Mouse (Mus musculus) limb, embryonic 10.5 days (tissue): Measurements from ENCODE around the gene Tmem45b. TPM values are rescaled to one million over a fixed set of nuclear protein-coding genes. Genes with fewer than 3 reads are reported as not detected.
A peak's percentile ranks its signal among the peaks of the same experiment; 100 is the strongest.

Source experiments
- DNase-seq: peaks from one replicate; pipeline ENCODE4 v3.0.0-alpha.2; 2017; ENCODE audit warnings: low spot score
- H3K27ac ChIP-seq: fragments of 300-500 bp; sonication (generic); 2 replicates; pipeline ENCODE4 v1.5.1; 2016; ENCODE audit warnings: mild to moderate bottlenecking
- H3K27me3 ChIP-seq: fragments of 300-500 bp; sonication (generic); 2 replicates; pipeline ENCODE4 v1.6.1; 2016; ENCODE audit warnings: low read depth, mild to moderate bottlenecking; ENCODE audit not compliant: poor library complexity, severe bottlenecking
- H3K36me3 ChIP-seq: fragments of 300-500 bp; sonication (generic); 2 replicates; pipeline ENCODE4 v1.6.1; 2016; ENCODE audit warnings: mild to moderate bottlenecking, moderate library complexity
- H3K4me1 ChIP-seq: fragments of 300-500 bp; sonication (generic); 2 replicates; pipeline ENCODE4 v1.6.1; 2016
- H3K4me3 ChIP-seq: fragments of 300-500 bp; sonication (generic); 2 replicates; pipeline ENCODE4 v1.5.1; 2016; ENCODE audit warnings: mild to moderate bottlenecking, moderate library complexity
- H3K9me3 ChIP-seq: fragments of 300-500 bp; sonication (generic); replicated peaks from 2 replicates; pipeline ENCODE4 v1.6.1; 2016; ENCODE audit warnings: mild to moderate bottlenecking
- WGBS: fragments of 180-500 bp; shearing (Covaris S2); methylation state at CpG from one replicate; pipeline ENCODE4 v1.1.7; 2016; 5-methylcytosine and 5-hydroxymethylcytosine counted together
- polyA plus RNA-seq: library from polyadenylated mRNA; unstranded; fragments of >200 nt; fragmentation: Nextera tagmentation; extraction: Ambion mirVana; gene quantifications from 2 replicates; pipeline ENCODE4 v1.2.1, GENCODE M21; 2016

Gene Tmem45b
- polyA plus RNA-seq, 1 experiment from 2014 or later: not detected

DNA sequence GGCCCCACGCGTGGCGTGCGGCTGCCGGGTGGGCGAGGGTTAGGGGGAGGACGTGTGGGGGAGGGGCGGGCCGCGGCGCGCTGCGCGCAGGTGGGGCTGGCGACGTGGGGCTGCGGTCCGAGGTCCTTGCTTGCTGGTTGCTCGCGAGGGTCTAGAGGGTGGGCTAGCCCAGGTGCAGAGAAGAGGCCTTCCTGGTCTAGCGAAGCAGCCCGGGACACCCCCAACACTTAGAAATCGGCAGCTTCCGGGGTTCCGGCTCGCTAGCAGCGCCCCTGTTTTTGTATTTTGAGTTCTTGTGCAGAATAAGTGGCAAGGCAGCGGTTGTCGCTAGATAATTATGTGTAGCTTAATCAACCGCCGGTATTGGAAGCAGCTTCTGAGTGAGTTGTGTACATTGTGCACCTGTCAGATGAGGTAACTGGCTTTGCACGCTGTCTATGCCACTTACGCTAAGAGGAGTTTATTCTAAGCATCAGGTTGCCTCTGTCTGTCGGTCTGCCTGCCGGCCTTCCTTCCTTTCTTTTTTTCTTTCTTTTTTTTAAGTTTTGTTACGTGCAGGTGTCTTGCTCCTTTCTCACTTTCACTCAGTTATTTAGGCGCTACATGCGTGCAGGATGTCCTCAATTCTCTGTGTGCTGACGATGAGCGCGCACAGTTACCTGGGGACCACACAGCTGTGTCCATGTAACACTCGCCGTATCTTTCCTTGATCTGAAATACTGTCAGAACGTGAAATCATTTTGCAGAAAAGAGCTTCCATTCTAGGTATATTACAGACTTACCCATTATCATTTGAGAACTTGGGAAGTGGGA is 77.7 kb downstream of the Tmem45b start:
- H3K4me3 ChIP-seq: peak overlapping the region; percentile 96
- peaks cover 30% of the 10 kb centered on the region for H3K36me3 ChIP-seq
- H3K4me1 ChIP-seq: peaks cover 15% of the 10 kb centered on the region
- WGBS: 12% methylated on average over 44 of the region's 44 CpGs
- H3K9me3 ChIP-seq: no peaks in the 10 kb centered on the region
- H3K27me3 ChIP-seq: no peaks in the 10 kb centered on the region
- no peak for DNase-seq
- H3K27ac ChIP-seq: peak overlapping the region; percentile 93

DNA sequence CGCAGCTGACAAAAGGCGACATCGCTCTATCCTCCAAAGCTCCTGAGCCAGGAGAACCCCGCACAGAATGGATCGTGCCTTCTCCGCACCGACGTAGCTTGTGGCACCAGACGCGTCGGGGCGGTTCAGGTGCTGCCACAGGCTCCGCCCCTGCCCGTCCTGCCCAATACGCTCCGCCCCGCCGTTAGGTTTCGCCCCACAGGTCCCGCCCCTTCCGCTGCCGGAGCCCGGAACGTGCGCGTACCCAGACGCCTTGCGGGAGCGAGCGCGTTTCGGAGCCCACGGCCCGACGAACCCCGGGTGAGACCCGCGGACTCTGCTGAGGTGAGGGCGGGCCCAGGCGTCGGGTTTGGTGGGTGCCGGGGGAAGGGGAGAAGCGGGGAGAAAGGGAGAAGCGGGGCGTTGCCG is 78.3 kb downstream of the Tmem45b start, which contains the start of gene Nfrkb:
Gene Nfrkb (plus strand): TSS at position 246 of the 408 bp plus-strand sequence.
- Histone ChIP-seq H3K27me3 (no peaks in the 10 kb centered on the region), H3K4me1 (peaks cover 15% of the 10 kb centered on the region), H3K9me3 (no peaks in the 10 kb centered on the region), H3K36me3 (peaks cover 24% of the 10 kb centered on the region), H3K27ac (peak within 1 kb of the TSS; percentile 93), H3K4me3 (peak within 1 kb of the TSS; percentile 96)
- DNase-seq: peak; percentile 98
- whole genome bisulfite sequencing: under 1% methylated on average over 46 of the region's 46 CpGs

GRCm38 (mm10) chr9:31385500-31385869 is 78.8 kb downstream of the Tmem45b start:
- peak overlapping the region; percentile 93 for H3K27ac ChIP-seq
- WGBS: 26% methylated on average over 4 of the region's 4 CpGs

GRCm38 (mm10) chr9:31384786-31385499 is 79.3 kb downstream of the Tmem45b start:
- 89% methylated on average over 17 of the region's 17 CpGs for WGBS
- Histone ChIP-seq H3K4me1 (peaks cover 15% of the 10 kb centered on the region), H3K27ac (peak overlapping the region; percentile 93; the same call in 1 of the 2 replicates), H3K4me3 (peak overlapping the region; percentile 96; the same call in 1 of the 2 replicates), H3K27me3 (no peaks in the 10 kb centered on the region), H3K36me3 (peaks cover 14% of the 10 kb centered on the region), H3K9me3 (no peaks in the 10 kb centered on the region)
- DNase-seq: no peak

More at GRCm38 (mm10) chr9:31385500-31385869, 78.8 kb downstream of the Tmem45b start:
- Histone ChIP-seq H3K9me3 (no peaks in the 10 kb centered on the region), H3K4me1 (peaks cover 15% of the 10 kb centered on the region), H3K36me3 (peaks cover 19% of the 10 kb centered on the region), H3K27me3 (no peaks in the 10 kb centered on the region), H3K4me3 (peak overlapping the region; percentile 96)
- peak; percentile 36 for DNase-seq

- Histone ChIP-seq H3K27me3 (no peaks in the 10 kb centered on the region), H3K36me3 (peaks cover 34% of the 10 kb centered on the region), H3K9me3 (no peaks in the 10 kb centered on the region), H3K4me1 (no peaks in the 10 kb centered on the region), H3K27ac (no peak overlapping the region), H3K4me3 (no peak overlapping the region)
- no peak for DNase-seq
Observed at GRCm38 (mm10) chr9:31376661-31377060, 87.6 kb downstream of the Tmem45b start.

Other genes starting within 250 kb of the Tmem45b start
- gene Prdm10, start 183.9 kb downstream of the Tmem45b start, polyA plus RNA-seq: 7.3 and 7.5 TPM in 2 replicates
- 17.6 and 23.1 TPM in 2 replicates for gene Nfrkb, start 78.3 kb downstream of the Tmem45b start, polyA plus RNA-seq